Mouse (Mus musculus) cerebellum, postnatal 10 days (tissue): ENCODE results near the gene Uhrf1bp1.
A peak's percentile ranks its signal among the peaks of the same experiment; 100 is the strongest.
"Not testable (repeated sequence)": the region's sequence is repeated elsewhere in the genome, so short reads cannot be mapped to it uniquely, and the experiment has no call there.

ENCODE experiments used
- DNase-seq, 2 experiments: peaks; one replicate each; pipeline ENCODE4 v3.0.0; 2021; ENCODE audit warnings: mixed read lengths in 2 of 2

Uhrf1bp1 gene

DNA sequence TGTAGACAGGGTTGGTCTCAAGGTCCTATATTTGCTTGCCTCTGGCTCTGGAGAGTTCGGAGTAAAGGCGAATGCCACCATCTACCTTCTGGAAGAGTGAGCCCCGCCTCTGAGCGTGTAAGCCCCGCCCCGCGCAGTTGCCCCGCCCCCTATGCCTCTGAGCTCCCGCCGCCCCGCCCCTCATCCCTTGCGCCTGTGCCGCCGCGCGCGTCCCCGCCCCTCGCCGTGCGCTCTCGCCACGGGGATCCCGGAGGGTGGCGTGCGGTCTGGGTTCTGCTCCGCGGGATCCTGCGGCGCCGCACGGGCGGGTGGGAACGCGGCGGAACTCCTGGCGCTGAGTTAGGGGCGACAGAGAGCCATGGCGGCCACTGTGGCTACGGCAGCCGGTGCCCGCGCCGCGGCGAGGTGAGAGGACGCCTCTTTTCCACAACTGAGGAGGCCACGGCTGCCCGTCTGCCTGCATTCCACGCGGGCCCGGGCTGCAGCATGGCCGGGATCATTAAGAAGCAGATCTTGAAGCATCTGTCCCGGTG, at the start of gene Uhrf1bp1:
Gene Uhrf1bp1 (plus strand): TSS at position 177 of the 533 bp plus-strand sequence.
- peak; percentile 93 to 95 for DNase-seq

DNA sequence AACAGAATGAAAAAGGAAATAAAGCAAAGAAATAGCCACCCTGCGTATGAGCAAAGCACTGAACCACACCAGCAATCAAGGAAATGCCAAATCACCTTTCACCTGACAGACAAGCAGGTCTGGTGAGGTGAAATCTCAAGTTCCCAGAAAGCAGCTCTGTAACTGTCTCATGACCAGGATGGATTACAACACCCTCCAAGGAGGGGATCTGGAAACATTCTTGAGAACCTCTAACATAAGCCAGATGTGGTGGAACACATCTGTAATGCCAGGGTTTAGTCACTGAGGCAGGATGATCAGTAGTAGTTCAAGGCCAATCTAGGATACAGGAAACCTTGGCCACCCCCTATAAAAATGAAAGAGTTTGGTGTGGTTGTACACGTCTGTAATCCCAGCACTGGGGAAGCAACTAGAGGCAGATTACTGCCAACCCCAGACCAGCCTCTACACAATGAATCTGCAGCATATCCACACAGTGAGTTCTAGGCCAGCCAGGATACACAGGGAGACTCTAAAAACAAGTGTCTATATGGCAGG, 48.6 kb upstream of the Uhrf1bp1 start:
- DNase-seq = no peak

GRCm38 (mm10) chr17:27810569-27811331, 45.5 kb upstream of the Uhrf1bp1 start:
- DNase-seq = no peak

- no peak for DNase-seq
These were observed 44.3 kb upstream of the Uhrf1bp1 start for GRCm38 (mm10) chr17:27811980-27812379.

GRCm38 (mm10) chr17:27814606-27815005, 41.6 kb upstream of the Uhrf1bp1 start:
- DNase-seq = no peak

DNA sequence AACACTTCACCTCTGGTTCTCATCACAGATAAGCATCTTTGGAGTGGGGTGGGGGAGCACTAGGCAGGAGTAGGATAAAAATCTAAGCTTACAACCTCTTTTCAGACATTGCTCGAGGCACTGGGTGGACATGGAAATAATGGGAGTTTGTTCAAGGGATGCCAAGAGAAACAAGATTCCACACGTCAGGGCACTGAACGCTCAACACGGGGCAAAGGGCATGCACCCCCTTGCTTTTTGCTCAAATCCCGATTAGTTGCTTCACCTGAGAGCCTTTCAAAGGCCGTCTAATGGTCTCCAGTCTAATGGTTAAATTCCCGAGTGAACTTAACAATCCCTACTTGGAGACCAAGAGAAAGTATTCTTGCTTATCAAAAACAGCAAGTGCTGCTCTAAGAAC, 37.2 kb upstream of the Uhrf1bp1 start:
- no peak for DNase-seq

GRCm38 (mm10) chr17:27819521-27819970, 36.7 kb upstream of the Uhrf1bp1 start:
- peak in 1 of 2 experiments; percentile 33 for DNase-seq

DNA sequence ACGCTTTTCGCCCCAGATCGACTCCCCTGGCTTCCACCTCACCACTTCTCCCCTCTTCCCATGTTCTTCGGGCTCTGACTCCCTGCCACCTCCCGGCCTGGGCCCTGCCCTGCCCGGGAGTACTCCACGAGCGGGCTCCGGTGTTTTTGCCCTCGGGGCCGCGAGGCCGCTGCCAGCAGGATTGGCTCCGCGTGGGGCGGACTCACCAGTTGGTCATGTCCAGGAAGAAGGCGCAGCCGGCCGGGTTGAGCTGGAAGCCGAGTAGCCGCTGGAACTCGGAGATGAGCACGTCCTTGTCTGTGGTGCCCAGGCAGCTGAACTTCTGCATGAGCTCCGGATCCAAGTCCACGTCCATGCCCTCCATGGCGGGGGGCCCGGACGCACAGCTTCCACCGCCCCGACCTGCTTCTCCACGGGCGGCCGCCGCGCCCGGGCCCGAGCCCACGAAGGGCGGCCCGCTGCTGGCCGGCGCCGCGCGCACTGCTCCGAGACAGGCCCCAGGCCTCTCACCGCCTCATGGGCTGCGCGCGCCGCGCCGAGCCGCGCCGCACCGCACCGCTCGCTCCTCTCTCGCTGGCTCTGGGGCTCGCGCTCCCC, 36.2 kb upstream of the Uhrf1bp1 start:
- peak; percentile 70 to 77 for DNase-seq

DNA sequence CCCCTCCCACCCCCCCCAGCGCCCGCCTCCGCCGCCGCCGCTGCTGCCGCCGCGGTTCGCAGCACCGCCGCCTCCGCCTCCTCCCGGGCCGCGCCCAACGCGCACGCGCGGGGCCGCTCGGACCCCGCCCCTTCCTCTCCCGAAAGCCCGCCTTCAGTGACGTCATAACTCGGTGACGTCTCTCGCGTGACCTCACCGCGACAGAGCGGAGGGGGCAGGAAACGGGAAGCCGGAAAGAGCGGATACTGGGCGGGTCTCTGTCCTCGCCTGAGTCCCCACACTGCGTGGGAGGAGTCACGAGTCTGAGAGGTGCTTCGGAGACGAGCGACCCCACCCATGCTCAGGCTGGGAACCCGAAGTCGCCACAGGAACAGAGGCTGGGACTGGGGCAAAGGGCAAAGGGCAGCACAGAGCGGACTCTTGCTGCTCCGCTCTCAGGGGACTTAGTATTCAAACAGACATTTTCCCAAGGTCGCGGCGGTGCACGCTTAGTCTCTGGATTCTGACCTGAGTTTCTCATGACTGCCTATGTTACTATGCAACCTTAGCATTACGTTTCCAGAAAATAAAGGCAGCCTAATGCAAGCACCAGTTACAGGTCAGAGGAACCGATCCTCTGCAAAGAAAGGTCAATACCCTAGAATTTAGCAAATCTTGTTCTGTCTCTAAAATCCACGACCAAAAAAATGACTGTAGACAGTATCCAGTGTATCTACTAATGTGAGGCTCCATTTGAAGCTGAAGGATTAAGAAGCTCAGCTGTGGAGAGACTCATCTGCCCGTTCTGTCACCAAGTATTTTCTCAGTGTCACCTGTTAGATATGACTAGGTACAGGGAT, 35.5 kb upstream of the Uhrf1bp1 start, which contains the start of gene D17Wsu92e:
Gene D17Wsu92e (minus strand): TSS at position 81 of the 839 bp plus-strand sequence.
- DNase-seq = peak; percentile 99

GRCm38 (mm10) chr17:27821407-27822338, 34.6 kb upstream of the Uhrf1bp1 start:
- DNase-seq = peak; percentile 57 to 61

GRCm38 (mm10) chr17:27823142-27823905, 32.9 kb upstream of the Uhrf1bp1 start:
- DNase-seq = no peak

- DNase-seq = no peak
These were observed 31.3 kb upstream of the Uhrf1bp1 start for GRCm38 (mm10) chr17:27824941-27825340.

GRCm38 (mm10) chr17:27825539-27825938, 30.7 kb upstream of the Uhrf1bp1 start:
- DNase-seq = no peak

DNA sequence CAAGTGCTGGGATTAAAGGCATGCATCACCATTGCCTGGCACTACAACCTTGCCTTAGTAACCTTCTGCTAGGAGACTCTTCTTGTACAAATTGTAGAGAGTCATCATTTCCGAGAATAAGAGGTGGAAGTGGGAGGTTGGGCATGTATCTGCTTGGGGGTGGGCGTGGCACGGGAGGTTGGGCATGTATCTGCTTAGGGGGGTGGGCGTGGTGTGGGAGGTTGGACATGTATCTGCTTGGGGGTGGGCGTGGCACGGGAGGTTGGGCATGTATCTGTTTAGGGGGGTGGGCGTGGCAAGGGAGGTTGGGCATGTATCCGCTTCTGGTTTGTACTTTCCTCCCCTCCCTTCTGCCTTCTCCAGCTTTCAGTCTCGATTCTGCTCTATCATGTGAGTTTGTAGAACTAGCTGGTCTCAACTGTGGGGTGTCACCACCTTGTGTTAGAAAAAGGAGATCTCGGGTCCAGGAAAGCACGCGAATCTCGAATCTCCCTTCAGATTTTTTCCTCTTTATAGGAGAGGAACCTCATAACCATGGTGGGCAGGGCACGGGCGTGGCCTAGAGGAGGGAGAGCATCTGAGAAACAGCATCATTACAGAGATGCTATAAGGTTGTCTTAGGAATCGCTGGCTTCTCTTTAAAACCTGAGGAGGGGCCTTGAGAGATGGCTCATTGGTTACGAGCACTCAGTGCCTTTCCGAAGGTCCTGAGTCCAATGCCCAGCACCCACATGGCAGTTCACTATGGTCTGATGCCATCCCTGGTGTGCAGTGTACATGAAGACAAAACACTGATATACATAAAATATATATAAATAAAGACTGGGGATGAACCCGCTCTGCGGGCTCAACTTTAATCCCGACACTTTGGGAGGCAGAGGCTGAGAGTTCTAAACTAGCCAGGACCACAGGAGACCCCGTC, 30.0 kb upstream of the Uhrf1bp1 start:
- DNase-seq = peak; percentile 29 to 47

GRCm38 (mm10) chr17:27826908-27827383, 29.3 kb upstream of the Uhrf1bp1 start:
- no peak for DNase-seq

GRCm38 (mm10) chr17:27827511-27827910, 28.7 kb upstream of the Uhrf1bp1 start:
- DNase-seq = no peak

DNA sequence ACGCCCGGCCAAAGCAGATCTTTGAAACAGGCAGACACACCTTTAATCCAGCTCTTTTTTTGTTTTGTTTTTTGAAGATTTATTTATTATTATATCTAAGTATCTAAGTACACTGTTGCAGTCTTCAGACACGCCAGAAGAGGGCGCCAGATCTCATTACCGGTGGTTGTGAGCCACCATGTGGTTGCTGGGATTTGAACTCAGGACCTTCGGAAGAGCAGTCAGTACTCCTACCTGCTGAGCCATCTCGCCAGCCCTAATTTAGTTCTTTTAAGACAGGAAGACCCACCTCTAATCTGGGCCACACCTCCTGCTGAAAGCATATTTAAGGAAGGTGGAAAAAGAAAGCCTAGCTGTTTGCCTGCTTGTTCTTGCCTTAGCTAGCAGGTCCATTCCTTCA, 25.8 kb upstream of the Uhrf1bp1 start:
- DNase-seq = peak in 1 of 2 experiments; percentile 32

DNA sequence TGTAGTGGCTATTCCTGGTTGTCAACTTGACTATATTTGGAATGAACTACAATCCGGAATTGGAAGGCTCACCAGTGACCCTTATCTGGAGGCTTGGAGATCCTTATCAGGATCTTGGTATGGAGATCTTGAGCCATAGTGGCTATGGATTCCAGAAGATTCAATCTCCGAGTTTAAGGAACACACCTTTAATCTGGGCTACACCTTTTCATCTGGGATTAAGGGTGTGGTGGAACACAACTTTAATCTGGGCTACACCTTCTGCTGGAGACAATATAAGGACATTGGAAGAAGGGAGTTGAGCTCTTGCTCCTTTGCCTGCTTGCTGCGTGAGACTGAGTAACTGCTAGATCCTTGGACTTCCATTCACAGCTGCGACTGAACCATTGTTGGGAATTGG, 18.4 kb upstream of the Uhrf1bp1 start, which contains the start of gene Snrpc:
Gene Snrpc (plus strand): TSS at position 301 of the 400 bp plus-strand sequence.
- DNase-seq = not testable (repeated sequence)
